Mouse (Mus musculus) CH12F3 (cell line): ENCODE data around the gene Olfr1443.
"Not testable (repeated sequence)": the region's sequence is repeated elsewhere in the genome, so short reads cannot be mapped to it uniquely, and the experiment has no call there.

Experiments
- in situ Hi-C: fragments of 300-500 bp; cut with MboI; formaldehyde crosslinking; loops from 2 replicates; pipeline ENCODE4 v1.14.3; 2020; ENCODE audit warnings: low sequenced_read_pairs

The Olfr1443 gene

DNA sequence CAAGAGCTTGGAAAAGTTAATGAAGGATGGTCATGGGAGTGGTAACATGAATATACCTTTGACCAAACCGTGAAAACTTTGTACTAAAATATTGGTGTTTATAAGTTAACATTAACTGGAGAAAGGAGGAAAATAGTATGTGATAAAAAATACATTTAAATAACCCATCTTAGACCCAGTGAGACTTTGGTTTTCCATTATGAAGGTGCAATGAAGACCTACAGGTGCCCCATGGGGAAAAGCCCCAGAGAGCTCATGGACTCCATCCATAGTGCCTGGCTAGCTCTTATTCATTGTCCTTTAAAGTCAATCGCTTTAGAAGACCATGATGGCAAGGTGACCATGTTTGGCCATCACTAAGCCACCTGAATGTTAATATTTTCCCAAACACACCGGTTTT lies at the start of gene Olfr1443:
TSS of gene Olfr1443 (plus strand) at position 301 of the 400 bp plus-strand sequence.
- in situ Hi-C loops = no loop called here

DNA sequence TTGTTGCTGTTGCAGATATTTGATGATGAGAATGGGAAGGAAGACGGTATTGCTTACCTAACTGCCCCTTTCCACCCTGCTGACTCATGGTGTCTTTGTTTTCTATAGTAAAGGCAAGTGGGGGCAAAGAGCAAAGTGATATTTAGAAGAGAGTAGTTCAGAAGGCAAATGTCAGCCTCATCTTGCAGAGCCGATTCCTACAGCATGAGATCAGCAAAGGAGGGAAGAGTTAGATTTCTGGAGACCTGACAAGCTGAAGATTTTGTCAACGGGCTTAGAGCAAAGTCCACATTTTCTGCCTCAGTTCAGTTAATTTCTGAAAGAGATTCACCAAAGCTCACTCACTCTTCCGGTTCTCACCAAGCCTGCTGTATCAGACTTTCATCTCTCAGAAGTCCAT lies 44.7 kb upstream of the Olfr1443 start, which contains the start of gene Glyat:
TSS of gene Glyat (plus strand) at position 133 of the 400 bp plus-strand sequence.
- in situ Hi-C loops = no loop called here

DNA sequence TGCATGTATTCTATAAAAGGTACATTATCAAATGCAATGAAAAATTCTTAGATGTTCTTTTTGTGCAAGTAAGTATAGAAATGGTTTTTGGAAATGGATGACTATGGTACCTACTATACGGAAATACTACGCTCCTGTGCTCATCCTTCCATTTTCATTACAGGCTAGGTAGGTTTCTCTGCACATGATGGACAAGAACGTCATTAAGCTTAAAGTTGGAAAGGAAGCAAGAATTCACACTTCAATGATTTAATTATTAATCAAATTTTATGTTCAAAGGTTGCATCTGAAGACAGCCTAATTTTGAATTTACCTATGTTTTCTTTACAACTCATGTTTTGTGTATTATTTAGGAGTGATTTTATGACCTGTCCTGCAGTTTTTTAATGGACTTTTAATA lies 43.7 kb upstream of the Olfr1443 start:
- in situ Hi-C loops = no loop called here

DNA sequence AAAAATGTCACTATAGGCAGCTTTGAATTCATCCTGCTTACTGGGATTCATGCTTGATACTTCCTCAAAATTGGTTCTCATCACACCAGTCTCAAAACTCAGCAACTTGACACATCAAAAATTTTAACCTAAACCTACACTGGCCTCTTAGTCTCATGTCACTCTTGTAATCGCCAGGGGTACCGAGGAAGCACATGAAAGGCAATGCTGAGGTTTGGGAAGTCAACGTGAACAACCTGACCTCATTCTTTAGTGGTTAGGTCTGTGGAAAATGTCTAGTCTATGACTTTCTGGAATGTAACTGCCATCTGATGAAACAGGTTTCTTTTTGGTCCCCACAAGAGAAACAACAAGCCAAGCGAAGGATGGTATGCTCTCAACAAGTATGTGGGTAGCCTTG lies 42.9 kb upstream of the Olfr1443 start:
- in situ Hi-C loops = no loop called here

DNA sequence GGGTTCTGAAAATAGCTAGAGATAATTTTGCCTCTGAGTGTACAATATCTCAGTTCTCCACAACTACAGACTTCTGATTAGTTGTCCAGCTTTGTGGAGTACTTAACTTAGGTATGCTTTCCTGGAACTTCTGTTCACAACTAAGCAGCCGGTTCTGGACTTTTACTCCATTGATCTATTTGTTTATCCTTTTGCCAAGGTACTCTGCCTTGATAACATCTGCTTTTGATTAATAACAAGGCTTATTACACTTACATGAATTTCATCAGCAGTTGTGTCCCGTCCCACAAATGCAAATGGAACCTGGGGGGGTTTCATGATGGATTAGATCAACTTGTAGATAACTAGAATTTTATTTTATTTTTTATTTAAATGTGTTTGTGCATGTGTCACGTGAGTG lies 41.0 kb upstream of the Olfr1443 start:
- in situ Hi-C loops = no loop called here

DNA sequence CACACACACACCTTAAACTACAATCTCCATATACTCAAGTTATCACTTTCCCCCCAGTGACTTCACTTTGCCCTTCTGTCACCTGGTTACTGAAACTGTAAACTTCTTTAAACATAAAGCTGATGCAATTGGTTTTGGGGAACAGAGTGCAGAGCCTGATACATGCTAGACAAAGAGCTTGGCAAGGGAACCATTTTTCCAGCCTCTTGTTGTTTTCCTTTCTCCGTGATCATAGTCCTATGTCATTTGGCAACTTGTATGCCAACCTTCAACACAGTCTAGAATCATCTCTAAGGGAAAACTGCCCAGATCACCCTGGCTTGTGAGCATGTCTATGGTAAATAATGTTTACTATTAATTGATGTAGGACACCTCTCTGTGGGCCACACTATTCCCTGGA lies 39.9 kb upstream of the Olfr1443 start:
- in situ Hi-C loops = no loop called here

DNA sequence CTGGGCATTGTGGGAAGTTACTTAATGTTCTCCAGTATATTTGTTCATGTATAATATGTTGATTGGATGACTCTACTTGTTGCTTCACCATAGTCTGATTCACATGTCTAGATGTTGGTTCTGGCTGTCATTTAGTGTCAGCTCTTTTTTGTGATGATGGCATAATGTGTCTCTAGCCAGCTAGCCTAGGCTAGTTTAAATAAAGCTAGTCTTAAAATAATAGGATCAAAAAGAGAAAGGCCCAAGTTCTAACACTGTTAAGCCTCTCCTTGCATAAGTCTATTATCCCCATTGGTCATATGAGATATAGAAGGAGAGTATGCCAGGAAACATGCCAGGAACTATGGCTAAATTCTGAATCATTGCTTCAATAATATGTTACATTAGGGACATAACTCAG lies 28.4 kb upstream of the Olfr1443 start:
- in situ Hi-C loops = no loop called here

DNA sequence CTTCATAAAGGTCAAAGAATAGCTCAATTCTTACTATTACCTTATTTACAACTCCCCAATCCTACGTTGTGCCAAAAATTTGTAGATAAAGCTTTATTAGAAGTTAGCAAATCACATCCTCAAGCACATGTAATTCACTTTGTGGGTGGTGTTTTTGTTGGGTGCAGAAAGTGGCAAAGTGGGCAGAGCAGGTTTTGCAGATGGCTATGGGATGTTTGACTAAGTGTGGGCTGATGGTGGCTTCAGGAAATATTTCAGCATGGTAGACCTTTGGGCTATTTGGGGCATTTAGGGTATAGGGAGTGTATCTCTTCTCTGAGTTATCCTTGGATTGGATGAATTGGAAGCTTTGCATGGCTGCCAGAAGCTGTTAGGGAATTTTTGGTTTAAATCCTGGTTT lies 11.8 kb upstream of the Olfr1443 start:
- in situ Hi-C loops = no loop called here

DNA sequence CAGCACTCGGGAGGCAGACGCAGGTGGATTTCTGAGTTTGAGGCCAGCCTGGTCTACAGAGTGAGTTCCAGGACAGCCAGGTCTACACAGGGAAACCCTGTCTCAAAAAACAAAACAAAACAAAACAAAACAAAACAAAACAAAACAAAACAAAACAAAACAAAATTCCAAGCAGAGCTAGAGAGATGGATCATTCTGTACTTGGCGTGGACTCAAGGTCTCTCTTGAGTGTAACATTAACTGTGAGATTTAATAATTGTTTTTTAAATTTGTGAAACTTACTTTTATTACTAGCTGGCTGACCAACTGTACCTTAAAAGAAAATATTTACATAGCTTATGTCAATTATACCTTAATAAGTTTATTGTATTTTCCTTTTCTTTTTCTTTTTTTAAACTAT lies 9.3 kb upstream of the Olfr1443 start:
- in situ Hi-C loops = not testable (repeated sequence)

DNA sequence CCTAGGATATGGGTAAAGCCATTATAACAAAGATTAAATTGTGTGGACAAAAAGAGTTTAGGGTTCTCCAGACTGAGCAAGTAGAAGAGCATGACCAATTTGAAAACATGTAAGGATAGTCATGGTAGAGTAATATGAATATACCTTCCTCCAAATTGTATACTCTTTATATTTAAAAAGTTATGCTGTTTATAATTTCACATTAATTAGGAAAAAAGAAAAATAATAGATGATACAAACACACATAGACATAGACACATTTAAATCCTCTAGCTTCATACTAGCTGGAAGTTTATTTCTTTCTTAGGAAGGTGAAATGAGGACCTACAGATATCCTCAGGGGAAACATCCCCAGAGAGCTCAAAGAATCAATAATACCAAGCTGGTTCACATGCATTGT lies 7.8 kb upstream of the Olfr1443 start, which contains the start of gene Olfr1442:
TSS of gene Olfr1442 (plus strand) at position 301 of the 400 bp plus-strand sequence.
- in situ Hi-C loops = no loop called here

DNA sequence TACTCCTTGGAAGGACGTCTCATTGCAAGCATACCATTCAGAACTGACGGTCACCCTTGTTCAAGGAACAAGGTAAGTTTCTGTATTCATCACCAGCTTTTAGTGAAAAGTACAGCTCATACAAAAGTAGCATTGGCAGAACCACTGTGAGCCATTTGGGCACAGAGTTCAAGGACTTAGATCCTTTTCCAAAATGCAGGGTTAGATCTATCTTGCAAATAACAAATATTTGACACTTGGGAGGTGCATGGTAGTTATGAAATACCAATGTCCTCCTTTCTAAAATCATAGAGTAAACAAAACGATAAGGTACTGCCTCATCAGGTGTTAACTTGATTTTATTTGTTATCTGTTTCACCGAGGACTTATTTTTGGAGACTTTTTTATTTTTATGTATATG lies 6.9 kb upstream of the Olfr1443 start:
- in situ Hi-C loops = no loop called here

DNA sequence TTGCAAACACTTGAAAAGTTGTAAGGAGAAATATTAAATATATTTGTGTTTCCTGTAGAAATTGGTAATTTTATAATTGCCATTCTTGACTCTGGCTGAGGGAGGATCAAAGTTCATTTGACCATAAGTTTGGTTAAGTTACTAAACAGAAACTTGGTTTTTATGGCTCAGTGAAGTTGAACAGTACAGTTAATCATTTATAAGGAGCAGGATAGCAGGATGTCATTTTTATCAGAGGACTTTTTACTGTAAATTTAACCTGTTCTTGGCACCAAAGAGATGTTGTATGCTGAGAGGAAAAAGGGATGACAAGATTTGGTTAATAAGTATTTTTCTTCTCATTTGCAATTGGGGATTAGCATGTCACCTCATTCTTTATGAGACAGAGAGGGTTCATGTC lies 6.7 kb downstream of the Olfr1443 start:
- in situ Hi-C loops = no loop called here

DNA sequence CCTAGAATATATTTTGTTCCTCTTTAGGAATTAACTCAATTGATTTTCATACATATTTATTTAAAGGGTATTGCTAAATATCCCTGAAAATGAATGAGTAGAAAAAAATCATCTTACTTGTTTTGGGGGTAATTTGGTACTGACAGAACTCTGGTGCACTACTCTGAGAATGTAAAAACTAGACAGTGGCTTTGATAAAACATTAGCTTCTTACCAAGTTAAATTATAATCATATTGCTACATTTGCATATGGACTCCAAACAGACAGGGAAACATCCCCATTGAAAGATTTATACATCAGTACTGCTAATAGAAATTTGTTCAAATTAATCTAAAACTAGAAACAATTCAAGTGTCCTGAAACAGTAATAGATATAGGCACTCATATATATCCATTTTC lies 7.3 kb downstream of the Olfr1443 start:
- in situ Hi-C loops = no loop called here

DNA sequence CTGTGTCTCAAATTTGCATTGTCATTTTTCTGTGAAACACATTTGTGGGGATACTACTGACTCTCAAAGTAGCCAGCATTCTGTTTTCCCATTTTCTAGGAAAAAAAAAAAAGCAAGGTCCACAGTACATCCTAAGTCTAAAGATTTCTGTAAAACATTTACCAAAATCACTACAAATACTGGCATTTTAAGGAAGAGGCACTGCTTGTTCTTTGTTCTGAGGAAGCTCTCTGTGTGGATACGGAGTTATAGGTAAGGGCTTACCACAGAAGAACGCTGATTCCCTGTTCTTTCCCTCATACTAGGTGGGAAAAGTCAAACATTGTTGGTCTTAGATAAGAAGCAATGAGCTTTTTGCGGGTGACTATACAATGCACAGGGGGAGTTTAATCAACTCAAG lies 17.7 kb downstream of the Olfr1443 start, which contains the start of gene Keg1:
TSS of gene Keg1 (plus strand) at position 197 of the 400 bp plus-strand sequence.
- in situ Hi-C loops = no loop called here

DNA sequence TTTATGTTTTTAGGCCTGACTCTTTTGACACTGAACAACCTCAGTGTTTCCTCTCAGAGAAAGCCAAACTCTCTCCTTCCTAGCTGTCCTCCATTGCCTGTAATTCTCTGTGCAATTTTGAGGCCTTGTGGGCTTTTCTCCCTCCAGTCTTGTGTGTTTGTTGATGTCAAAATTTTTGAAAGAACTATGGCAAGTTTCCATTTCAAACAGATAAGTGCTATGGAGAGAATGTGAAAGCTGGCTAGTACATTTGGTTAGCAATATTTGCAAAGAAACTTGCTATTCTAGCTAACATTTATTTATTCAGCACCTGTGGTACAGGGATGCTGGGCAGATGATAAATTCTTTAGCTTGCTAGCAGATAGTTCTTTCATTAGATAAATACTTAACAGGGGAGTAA lies 18.3 kb downstream of the Olfr1443 start:
- in situ Hi-C loops = no loop called here

DNA sequence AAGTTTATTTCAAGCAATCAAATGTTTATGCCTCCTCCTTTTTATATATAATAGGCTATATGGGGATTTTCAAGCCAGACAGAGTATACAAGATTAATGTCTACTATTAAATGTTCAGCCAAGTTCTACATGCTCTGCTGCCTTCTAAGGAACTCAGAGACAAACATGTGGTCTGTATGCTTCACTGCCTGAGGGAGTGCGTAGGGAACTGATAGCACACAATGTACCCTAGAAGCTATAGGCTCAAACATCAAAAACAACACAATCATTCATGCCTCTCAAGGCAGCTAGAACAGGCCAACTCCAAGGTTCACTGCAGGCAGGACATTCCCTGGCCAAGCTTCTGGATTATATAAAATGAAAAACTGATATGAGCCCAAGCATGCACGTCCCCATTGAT lies 30.5 kb downstream of the Olfr1443 start:
- in situ Hi-C loops = no loop called here

DNA sequence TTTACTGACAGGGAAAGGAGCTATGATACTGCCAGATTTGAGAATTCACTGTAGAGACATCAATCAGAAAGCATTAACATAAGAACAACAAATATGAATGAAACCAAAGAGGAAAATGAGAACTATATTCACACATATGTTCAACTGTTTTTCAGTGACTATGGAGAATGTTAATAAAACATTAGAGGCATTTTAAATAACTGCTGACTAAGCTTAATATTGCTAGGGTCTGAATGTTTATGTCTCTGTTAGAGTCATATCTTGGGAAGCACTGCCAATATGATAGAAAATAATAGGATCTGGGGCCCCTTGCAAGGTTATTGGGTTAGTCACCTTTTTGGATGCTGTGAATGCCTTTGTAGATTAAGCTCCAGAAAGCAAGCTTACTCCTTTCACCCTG lies 31.1 kb downstream of the Olfr1443 start:
- in situ Hi-C loops = no loop called here

DNA sequence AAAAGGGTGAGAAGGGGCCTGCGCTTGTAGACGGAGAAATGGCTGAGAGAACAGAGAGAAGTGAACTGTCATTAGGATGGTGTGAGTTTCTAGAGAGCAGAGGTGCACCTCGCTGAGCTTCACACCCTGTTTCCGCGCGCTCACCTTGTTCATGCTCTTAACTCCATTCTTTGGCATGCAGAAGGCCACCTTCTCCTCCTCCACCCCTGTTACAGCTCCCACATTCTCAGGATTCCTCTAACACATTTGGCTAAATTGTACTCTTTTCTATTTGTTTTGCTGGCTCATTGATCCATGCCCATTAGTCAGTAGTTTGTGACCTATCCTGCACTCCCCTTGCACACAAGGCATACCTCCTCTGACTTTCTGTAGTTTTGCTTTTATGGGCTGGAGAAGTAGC lies 41.3 kb downstream of the Olfr1443 start:
- in situ Hi-C loops = no loop called here

DNA sequence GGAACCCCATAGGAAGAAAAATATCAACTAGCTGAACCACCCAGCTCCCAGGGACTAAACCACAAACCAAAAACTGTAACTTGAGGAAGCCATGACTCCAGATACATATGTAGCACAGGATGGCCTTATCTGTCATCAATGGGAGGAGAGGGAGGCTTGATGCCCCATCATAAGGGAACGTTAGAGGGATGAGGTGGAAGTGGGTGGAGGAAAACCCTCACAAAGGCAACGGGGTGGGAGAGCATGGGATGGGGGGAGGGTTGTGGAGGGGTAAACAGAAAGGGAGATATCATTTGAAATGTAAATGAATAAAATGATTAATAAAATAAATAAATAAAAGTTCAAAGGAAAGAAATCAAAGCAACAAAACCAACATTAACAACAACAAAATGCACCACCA lies 42.6 kb downstream of the Olfr1443 start:
- in situ Hi-C loops = no loop called here

DNA sequence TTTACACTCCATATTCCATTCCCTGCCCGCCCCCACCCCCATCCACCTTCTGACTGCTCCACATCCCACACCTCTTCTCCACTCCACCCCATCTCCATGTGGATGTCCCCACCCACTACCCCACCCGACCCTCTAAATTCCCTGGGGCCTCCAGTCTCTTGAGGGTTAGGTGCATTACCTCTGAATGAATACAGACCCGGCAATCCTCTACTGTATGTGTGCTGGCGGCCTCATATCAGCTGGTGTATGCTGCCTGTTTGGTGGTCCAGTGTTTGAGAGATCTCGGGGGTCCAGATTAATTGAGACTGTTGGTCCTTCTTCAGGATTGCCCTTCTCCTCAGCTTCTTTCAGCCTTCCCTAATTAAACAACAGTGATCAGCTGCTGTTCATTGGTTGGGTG lies 43.0 kb downstream of the Olfr1443 start:
- in situ Hi-C loops = not testable (repeated sequence)

DNA sequence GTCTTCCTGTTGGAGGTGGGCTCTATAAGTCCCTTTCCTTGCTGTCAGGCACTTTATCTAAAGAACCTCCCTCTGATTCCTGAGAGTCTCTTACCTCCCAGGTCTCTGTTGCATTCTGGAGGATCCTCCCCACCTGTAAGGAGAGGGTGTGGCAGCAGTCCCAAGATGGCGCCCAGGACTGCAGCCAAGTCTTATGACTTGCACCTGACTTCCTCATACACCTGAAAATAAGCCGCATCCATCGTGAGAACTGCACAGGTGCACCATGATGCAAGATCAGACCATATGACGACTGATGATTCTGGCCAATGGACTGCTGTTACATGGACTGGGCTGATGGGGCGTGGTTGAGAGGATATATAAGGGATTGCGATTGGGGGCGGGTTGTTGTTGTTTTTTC lies 43.7 kb downstream of the Olfr1443 start:
- in situ Hi-C loops = not testable (repeated sequence)

DNA sequence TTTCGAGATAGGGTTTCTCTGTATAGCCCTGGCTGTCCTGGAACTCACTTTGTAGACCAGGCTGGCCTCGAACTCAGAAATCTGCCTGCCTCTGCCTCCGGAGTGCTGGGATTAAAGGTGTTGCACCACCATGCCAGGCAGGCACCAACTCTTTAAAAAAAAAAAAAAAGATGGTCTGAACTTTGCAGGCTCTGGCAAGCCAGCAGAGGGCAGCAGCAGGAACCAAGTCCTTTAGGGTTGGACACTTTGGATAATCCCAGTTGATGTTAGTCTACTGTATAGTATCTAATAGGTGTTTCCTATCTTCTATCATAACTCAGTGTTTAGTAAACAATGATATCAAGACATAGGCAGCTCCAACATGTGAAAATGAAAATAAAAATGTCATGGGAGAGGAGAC lies 44.4 kb downstream of the Olfr1443 start:
- in situ Hi-C loops = no loop called here

DNA sequence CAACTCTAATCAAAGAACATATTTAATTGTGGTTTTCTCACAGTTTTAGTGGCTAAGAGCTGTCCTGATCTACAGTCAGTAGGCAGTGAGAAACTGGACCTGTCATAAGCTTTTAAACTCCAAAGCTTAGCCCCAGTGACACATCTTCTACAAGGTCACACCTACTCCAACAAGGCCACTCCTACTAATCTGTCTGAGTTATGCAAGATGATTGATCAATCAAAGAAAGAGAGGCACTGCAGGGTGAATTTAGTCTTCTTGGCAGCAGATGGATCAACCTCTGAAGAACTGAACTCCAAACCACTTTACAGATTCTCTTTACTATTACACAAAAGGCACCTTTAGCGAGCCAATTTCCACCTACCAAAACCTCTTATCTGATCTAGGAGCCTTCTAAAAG lies 47.9 kb downstream of the Olfr1443 start:
- in situ Hi-C loops = no loop called here

DNA sequence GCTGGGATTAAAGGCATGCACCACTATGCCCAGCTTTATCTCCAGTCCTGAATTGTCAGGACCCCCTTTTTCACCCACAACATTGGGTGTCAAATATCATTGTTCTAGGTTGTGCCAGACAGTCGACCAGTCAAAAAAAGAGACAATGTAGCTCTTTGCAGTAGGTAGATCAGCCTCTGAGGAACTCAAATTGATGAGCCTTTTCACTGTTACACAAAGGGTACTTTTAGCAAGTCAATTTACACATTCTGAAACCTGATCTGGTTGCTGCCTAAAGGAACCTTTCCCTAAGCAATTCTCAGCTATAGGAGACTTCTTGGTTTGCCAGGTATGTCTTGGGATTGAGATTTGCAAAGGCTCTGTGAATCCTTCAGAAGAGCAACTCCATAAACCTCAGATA lies 53.1 kb downstream of the Olfr1443 start:
- in situ Hi-C loops = no loop called here
